Comparison of ENCODE assay signal across 10 mouse cellular contexts in genomic region chr6:9234802-9235201, GRCm38 (mm10).
A peak's percentile ranks its signal among the peaks of the same experiment; 100 is the strongest.
DNase-seq lines count a peak whose midpoint lies in the region; ATAC-seq and TF ChIP-seq lines count a peak whose summit lies in the region.
"Had no signal": no experiment of that assay in that cellular context is flagged by ENCODE, and none has a peak within 500 bp of the region (broad histone marks: within the 10 kb centered on the region; RNA-seq: fewer than 3 reads in every experiment).

No protein-coding gene starts in this region.

- peak; percentile 47 for TF ChIP-seq CTCF in intestine, postnatal 0 days (IDR thresholded peaks at IDR 0.05; ENCODE audit: low read depth)

- no peaks in the 10 kb centered on the region for H3K27me3 ChIP-seq in intestine, postnatal 0 days (replicated peaks; ENCODE audit: control insufficient read depth, insufficient read depth, low read length)
- no peaks in the 10 kb centered on the region for H3K27me3 ChIP-seq in intestine, embryonic 16.5 days (replicated peaks; ENCODE audit: control insufficient read depth, insufficient read depth, low read length)
- H3K27me3 ChIP-seq: heart, embryonic 15.5 days had no signal

- H3K4me3 ChIP-seq in intestine, postnatal 0 days (ENCODE audit: low read depth, low read length) = no peak overlapping the region
- H3K4me3 ChIP-seq in intestine, embryonic 16.5 days (ENCODE audit: low read length) = no peak overlapping the region
- H3K4me3 ChIP-seq: heart, embryonic 15.5 days had no signal

- DNase-seq in urinary bladder, postnatal 14 days (ENCODE audit: low spot score) = peak; percentile 5
- no peak for DNase-seq in urinary bladder, adult 2 months (ENCODE audit: low spot score)
- DNase-seq in embryo, embryonic 11 days = peak; percentile 68
- DNase-seq in urinary bladder, adult 18-20 months (ENCODE audit: low spot score in 2 of 2) = no peak
- no peak for DNase-seq in frontal cortex, postnatal 25 days (ENCODE audit: low spot score in 2 of 2)

- no peak overlapping the region for H3K4me2 ChIP-seq in intestine, postnatal 0 days (replicated peaks; ENCODE audit: low read depth)
- no peak overlapping the region for H3K4me2 ChIP-seq in intestine, embryonic 16.5 days (ENCODE audit: low read depth, low read length)
- H3K4me2 ChIP-seq: heart, embryonic 15.5 days had no signal

- H3K27ac ChIP-seq in intestine, postnatal 0 days (ENCODE audit: low read depth, low read length) = no peak overlapping the region
- no peak overlapping the region for H3K27ac ChIP-seq in intestine, embryonic 16.5 days (ENCODE audit: low read length)
- H3K27ac ChIP-seq: heart, embryonic 15.5 days; liver, embryonic 14.5 days had no signal

- H3K9me3 ChIP-seq in intestine, postnatal 0 days (ENCODE audit: control insufficient read depth) = no peaks in the 10 kb centered on the region
- no peaks in the 10 kb centered on the region for H3K9me3 ChIP-seq in intestine, embryonic 16.5 days (ENCODE audit: control insufficient read depth, low read length)
- H3K9me3 ChIP-seq: heart, embryonic 15.5 days had no signal

- no peaks in the 10 kb centered on the region for H3K4me1 ChIP-seq in intestine, postnatal 0 days (replicated peaks; ENCODE audit: control insufficient read depth, insufficient read depth, low read length)
- H3K4me1 ChIP-seq in intestine, embryonic 16.5 days (ENCODE audit: control insufficient read depth, insufficient read depth, low read length) = no peaks in the 10 kb centered on the region
- H3K4me1 ChIP-seq: heart, embryonic 15.5 days had no signal

- H3K9ac ChIP-seq in intestine, postnatal 0 days (ENCODE audit: low read depth, low read length) = no peak overlapping the region
- H3K9ac ChIP-seq in intestine, embryonic 16.5 days (ENCODE audit: low read depth, low read length) = no peak overlapping the region
- H3K9ac ChIP-seq: heart, embryonic 15.5 days; liver, embryonic 14.5 days had no signal

- no peaks in the 10 kb centered on the region for H3K36me3 ChIP-seq in intestine, postnatal 0 days (ENCODE audit: control insufficient read depth, insufficient read depth)
- no peaks in the 10 kb centered on the region for H3K36me3 ChIP-seq in intestine, embryonic 16.5 days (ENCODE audit: control insufficient read depth, insufficient read depth, low read length)
- H3K36me3 ChIP-seq: heart, embryonic 15.5 days had no signal

- no peak for ATAC-seq in intestine, postnatal 0 days
- ATAC-seq in intestine, embryonic 16.5 days = no peak
- no peak for ATAC-seq in activated CD4-positive, CD25-positive, alpha-beta regulatory T cell, adult 4 months

Comparison
In these comparisons a context has a peak if more than half of its experiments do, and no peak if none do; other contexts are left out.
1. DNase-seq: peak in urinary bladder, postnatal 14 days (single experiment) and embryo, embryonic 11 days (single experiment); none in urinary bladder, adult 2 months (single experiment), urinary bladder, adult 18-20 months (0 of 2) and frontal cortex, postnatal 25 days (0 of 2).